Mouse (Mus musculus): ENCODE results near the gene Pde9a.
"Not testable (repeated sequence)": the region's sequence is repeated elsewhere in the genome, so short reads cannot be mapped to it uniquely, and the experiment has no call there.

Pde9a gene

GRCm38 (mm10) chr17:31385671-31386665, at the start of gene Pde9a:
TSS of gene Pde9a (plus strand) at chr17:31386210.
- peak; percentile 64 for DNase-seq

- DNase-seq: no peak
Observed at GRCm38 (mm10) chr17:31339769-31340168, 46.2 kb upstream of the Pde9a start.

GRCm38 (mm10) chr17:31342191-31342590, 43.8 kb upstream of the Pde9a start:
- no peak for DNase-seq

GRCm38 (mm10) chr17:31344172-31344801, 41.7 kb upstream of the Pde9a start:
- DNase-seq: peak; percentile 77

- no peak for DNase-seq
Observed at GRCm38 (mm10) chr17:31344816-31345215, 41.2 kb upstream of the Pde9a start.

- DNase-seq: peak; percentile 36
Observed at GRCm38 (mm10) chr17:31348129-31348528, 37.9 kb upstream of the Pde9a start.

GRCm38 (mm10) chr17:31349388-31349787, 36.6 kb upstream of the Pde9a start:
- DNase-seq: no peak

- DNase-seq: no peak
Observed at GRCm38 (mm10) chr17:31351984-31352383, 34.0 kb upstream of the Pde9a start.

GRCm38 (mm10) chr17:31353255-31353654, 32.8 kb upstream of the Pde9a start:
- DNase-seq: no peak

- not testable (repeated sequence) for DNase-seq
Observed at GRCm38 (mm10) chr17:31354684-31355083, 31.3 kb upstream of the Pde9a start.

- DNase-seq: no peak
Observed at GRCm38 (mm10) chr17:31355792-31356502, 30.1 kb upstream of the Pde9a start.

GRCm38 (mm10) chr17:31360582-31360981, 25.4 kb upstream of the Pde9a start:
- DNase-seq: no peak

- no peak for DNase-seq
Observed at GRCm38 (mm10) chr17:31365586-31366166, 20.3 kb upstream of the Pde9a start.

GRCm38 (mm10) chr17:31370221-31370620, 15.8 kb upstream of the Pde9a start:
- no peak for DNase-seq

GRCm38 (mm10) chr17:31370931-31371330, 15.1 kb upstream of the Pde9a start:
- DNase-seq: no peak

GRCm38 (mm10) chr17:31377961-31378360, 8.0 kb upstream of the Pde9a start:
- DNase-seq: peak; percentile 83

GRCm38 (mm10) chr17:31378361-31378761, 7.6 kb upstream of the Pde9a start:
- peak; percentile 53 for DNase-seq

GRCm38 (mm10) chr17:31379086-31379485, 6.9 kb upstream of the Pde9a start:
- no peak for DNase-seq

- DNase-seq: no peak
Observed at GRCm38 (mm10) chr17:31379863-31380262, 6.1 kb upstream of the Pde9a start.

GRCm38 (mm10) chr17:31383320-31383719, 2.7 kb upstream of the Pde9a start:
- no peak for DNase-seq

- no peak for DNase-seq
Observed at GRCm38 (mm10) chr17:31384968-31385627, 912 bp upstream of the Pde9a start.

- DNase-seq: no peak
Observed at GRCm38 (mm10) chr17:31386766-31387275, 811 bp downstream of the Pde9a start.

Data from cerebellum, adult 8-10 months (tissue).